Mouse (Mus musculus) embryonic facial prominence, embryonic 13.5 days (tissue): Measurements from ENCODE around the gene BC004004. TPM values are rescaled to one million over a fixed set of nuclear protein-coding genes. Genes with fewer than 3 reads are reported as not detected.
"Not testable (repeated sequence)": the region's sequence is repeated elsewhere in the genome, so short reads cannot be mapped to it uniquely, and the experiment has no call there.

ENCODE experiments used
- ATAC-seq: fragments of 200-750 bp; cut with Nextera tagmentation; 2 replicates; pipeline ENCODE4 v1.8.0; 2017; ENCODE audit warnings: low read depth; ENCODE audit not compliant: insufficient number of reproducible peaks, insufficient read depth, low FRiP score, low TSS enrichment
- H3K27ac ChIP-seq: fragments of 300-500 bp; sonication (generic); 2 replicates; pipeline ENCODE4 v1.5.1; 2015; ENCODE audit warnings: moderate library complexity, mild to moderate bottlenecking, inconsistent platforms
- H3K27me3 ChIP-seq: fragments of 300-500 bp; sonication (generic); 2 replicates; pipeline ENCODE4 v1.6.1; 2015; ENCODE audit warnings: mild to moderate bottlenecking, inconsistent platforms
- H3K36me3 ChIP-seq: fragments of 300-500 bp; sonication (generic); 2 replicates; pipeline ENCODE4 v1.6.1; 2015; ENCODE audit warnings: mild to moderate bottlenecking, inconsistent platforms
- H3K4me1 ChIP-seq: fragments of 300-500 bp; sonication (generic); 2 replicates; pipeline ENCODE4 v1.6.1; 2015; ENCODE audit warnings: inconsistent platforms
- H3K4me2 ChIP-seq: fragments of 300-500 bp; sonication (generic); 2 replicates; pipeline ENCODE4 v1.6.1; 2015; ENCODE audit warnings: moderate library complexity, mild to moderate bottlenecking, inconsistent platforms
- H3K4me3 ChIP-seq: fragments of 300-500 bp; sonication (generic); 2 replicates; pipeline ENCODE4 v1.5.1; 2015; ENCODE audit warnings: mild to moderate bottlenecking, inconsistent platforms
- H3K9ac ChIP-seq: fragments of 300-500 bp; sonication (generic); 2 replicates; pipeline ENCODE4 v1.6.1; 2015; ENCODE audit warnings: mild to moderate bottlenecking, inconsistent platforms
- H3K9me3 ChIP-seq: fragments of 300-500 bp; sonication (generic); 2 replicates; pipeline ENCODE4 v1.6.1; 2016; ENCODE audit warnings: inconsistent platforms
- WGBS: fragments of 180-500 bp; shearing (Covaris S2); methylation state at CpG from one replicate; pipeline ENCODE4 v1.1.7; 2015; ENCODE audit warnings: mixed read lengths; 5-methylcytosine and 5-hydroxymethylcytosine counted together
- polyA plus RNA-seq: library from polyadenylated mRNA; unstranded; fragments of >200 nt; fragmentation: Nextera tagmentation; extraction: Ambion mirVana; gene quantifications from 2 replicates; pipeline ENCODE4 v1.2.1, GENCODE M21; 2015

The BC004004 gene
- polyA plus RNA-seq, 1 experiment from 2014 or later, result 66.7 TPM

DNA sequence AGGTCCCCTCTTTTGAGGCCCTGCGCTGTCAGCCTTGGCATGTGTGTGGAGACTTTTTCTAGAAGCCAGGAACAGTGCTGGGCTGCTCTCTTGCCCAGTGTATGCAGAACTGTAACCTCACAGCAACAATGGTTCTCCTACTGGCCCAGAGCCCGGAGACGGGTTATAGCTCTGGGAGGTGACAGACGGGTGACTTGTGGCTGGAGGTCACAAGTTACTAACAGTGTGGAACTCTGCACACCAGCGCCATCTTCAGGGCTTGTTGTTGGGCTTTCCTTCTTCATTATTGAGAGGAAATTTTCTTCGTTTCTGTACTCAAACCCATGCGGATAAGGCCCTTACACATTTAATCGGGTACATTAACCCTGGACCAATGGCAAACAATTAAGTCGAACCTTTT lies 19.1 kb upstream of the BC004004 start:
- WGBS, result 63% methylated on average over 9 of the region's 9 CpGs
- H3K36me3 ChIP-seq, result peaks cover 49% of the 10 kb centered on the region
- no peaks in the 10 kb centered on the region for H3K27me3 ChIP-seq
- no peak overlapping the region for H3K27ac ChIP-seq
- H3K4me3 ChIP-seq, result no peak overlapping the region
- no peaks in the 10 kb centered on the region for H3K9me3 ChIP-seq
- ATAC-seq, result no peak
- no peak overlapping the region for H3K4me2 ChIP-seq
- H3K9ac ChIP-seq, result no peak overlapping the region
- peaks cover 46% of the 10 kb centered on the region for H3K4me1 ChIP-seq

DNA sequence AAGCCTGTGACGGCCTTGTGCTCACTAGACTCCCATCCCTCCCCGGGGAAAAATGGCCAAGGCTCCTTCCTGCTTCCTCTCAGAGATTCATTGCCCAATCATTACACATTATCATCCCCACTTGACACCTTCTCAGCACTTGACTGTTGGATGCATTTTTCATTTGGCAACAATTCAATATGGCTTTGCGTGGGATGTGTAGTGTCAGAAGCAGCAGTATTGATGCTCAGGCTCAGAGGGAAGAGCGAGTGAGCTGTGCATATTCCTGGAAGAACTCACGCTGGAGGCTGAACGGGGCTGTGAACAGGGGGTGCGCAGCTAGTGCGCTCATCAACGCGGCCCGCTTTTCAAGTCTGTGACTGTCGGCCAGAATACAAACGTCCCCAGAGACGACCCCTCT lies 17.6 kb upstream of the BC004004 start:
- Histone ChIP-seq H3K4me1 (peaks cover 31% of the 10 kb centered on the region), H3K36me3 (peaks cover 61% of the 10 kb centered on the region)
- WGBS, result 88% methylated on average over 14 of the region's 14 CpGs
- ATAC-seq, H3K4me2 ChIP-seq, H3K27me3 ChIP-seq, H3K4me3 ChIP-seq, H3K27ac ChIP-seq, H3K9me3 ChIP-seq, H3K9ac ChIP-seq: not testable (repeated sequence)

DNA sequence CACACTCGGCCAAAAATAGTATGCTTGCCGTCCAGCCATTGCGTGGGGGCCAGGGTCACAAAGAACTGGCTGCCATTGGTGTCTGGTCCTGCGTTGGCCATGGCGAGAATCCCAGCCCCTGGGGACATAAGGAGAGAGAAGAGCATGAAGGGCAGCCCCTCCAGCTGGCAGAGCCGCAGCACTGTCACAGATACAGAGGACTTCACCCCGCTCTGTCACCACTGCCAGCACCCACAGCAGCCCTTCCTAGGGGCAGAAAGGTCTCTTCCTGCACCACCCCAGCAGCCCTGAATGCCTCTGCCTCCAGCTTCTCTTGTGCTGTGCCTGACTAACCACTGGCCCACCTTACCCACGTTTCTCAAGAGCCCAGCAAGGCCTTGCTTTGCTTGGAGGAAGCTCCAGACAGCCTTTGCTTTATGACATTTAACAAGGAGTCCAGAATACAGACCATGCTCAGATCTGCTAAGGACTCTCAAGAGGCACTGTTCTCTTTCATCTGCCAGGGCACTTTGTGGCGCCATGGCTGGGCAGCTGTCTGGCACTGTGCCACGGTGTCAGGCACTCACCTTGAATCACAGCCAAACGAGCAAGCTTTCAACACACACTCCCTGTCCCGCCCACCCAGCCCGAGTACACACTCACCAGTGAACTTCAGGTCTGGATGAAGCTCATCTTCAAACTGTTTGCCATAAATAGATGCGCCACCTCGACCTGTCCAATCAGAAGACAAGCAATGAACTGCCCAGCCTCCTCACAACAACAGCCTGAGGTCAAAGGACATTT lies 16.8 kb upstream of the BC004004 start:
- no peak overlapping the region for H3K27ac ChIP-seq
- 86% methylated on average over 15 of the region's 15 CpGs for WGBS
- H3K36me3 ChIP-seq, result peaks cover 67% of the 10 kb centered on the region

DNA sequence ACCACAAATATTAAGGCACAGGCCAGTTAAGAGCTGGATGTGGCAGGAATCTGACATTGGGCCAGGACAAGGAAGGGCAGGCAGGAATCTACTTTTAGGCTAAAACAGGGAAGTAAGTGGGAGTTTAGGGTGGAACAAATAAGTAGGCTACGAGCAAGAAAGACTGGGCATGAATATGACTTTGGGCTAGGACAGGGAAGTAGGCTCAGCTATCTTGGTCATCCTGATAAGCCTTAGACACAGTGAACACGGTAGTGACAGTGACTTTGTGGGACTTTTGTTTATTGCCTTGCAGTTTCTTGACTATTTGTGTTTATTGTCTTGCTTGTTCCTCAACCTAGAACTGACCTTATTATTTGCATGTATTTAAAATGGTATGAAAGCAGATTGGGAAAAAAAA lies 15.4 kb upstream of the BC004004 start:
- no peak for ATAC-seq
- WGBS, result 94% methylated on average over 2 of the region's 2 CpGs
- H3K9me3 ChIP-seq, result no peaks in the 10 kb centered on the region
- H3K36me3 ChIP-seq, result peaks cover 82% of the 10 kb centered on the region
- H3K4me2 ChIP-seq, result no peak overlapping the region
- H3K4me3 ChIP-seq, result no peak overlapping the region
- no peak overlapping the region for H3K27ac ChIP-seq
- peaks cover 26% of the 10 kb centered on the region for H3K4me1 ChIP-seq
- no peak overlapping the region for H3K9ac ChIP-seq
- no peaks in the 10 kb centered on the region for H3K27me3 ChIP-seq

More for the DNA sequence above, 16.8 kb upstream of the BC004004 start:
- no peaks in the 10 kb centered on the region for H3K9me3 ChIP-seq
- no peak overlapping the region for H3K4me3 ChIP-seq
- peaks cover 30% of the 10 kb centered on the region for H3K4me1 ChIP-seq
- H3K4me2 ChIP-seq, result no peak overlapping the region
- no peaks in the 10 kb centered on the region for H3K27me3 ChIP-seq
- no peak overlapping the region for H3K9ac ChIP-seq
- ATAC-seq, result no peak

DNA sequence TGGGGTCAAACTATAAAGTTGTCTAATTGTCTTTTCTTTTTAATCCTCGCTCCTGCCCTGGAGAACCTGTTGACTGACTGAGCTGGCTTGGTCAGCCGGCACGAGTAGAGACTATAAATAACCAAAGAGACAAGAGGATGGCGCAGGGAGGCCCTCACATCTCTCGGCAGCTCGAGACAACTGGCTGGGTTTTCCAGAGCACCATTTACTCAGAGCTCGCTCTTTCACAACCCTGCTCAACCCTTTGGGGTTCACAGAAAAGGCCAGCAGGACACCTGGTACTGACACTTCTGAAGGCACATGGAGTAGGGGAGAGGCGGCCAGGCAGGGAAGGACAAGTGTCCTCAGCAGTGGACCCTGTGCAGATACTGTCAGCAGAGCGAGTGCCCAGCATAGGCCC lies 14.9 kb upstream of the BC004004 start:
- Histone ChIP-seq H3K27me3 (no peaks in the 10 kb centered on the region), H3K36me3 (peaks cover 86% of the 10 kb centered on the region), H3K4me1 (peaks cover 21% of the 10 kb centered on the region), H3K9me3 (no peaks in the 10 kb centered on the region), H3K4me2 (no peak overlapping the region), H3K4me3 (no peak overlapping the region), H3K9ac (no peak overlapping the region), H3K27ac (no peak overlapping the region)
- 84% methylated on average over 9 of the region's 9 CpGs for WGBS
- no peak; the same call in 1 of the 2 replicates for ATAC-seq

DNA sequence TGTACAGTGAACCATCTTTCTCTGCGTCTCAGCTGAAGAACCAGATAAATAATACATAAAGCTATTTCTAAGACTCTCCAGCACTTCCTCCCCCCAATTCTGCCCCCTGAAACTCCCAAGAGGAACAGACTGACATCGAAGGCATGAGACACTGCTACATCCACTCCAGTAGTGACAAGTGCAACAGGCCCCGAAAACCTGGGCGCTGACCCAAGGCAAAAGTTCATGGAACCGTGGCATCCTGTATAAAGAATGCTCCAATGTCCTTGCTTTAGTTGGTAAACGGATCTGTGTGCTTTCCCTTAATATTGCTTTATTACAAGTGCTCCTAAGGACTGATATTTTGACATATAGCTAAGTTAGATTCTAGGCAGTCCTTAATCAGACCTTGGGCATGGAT lies 13.8 kb upstream of the BC004004 start:
- not testable (repeated sequence) for H3K9ac ChIP-seq, H3K27me3 ChIP-seq, ATAC-seq, H3K27ac ChIP-seq, H3K4me3 ChIP-seq, H3K9me3 ChIP-seq, H3K4me2 ChIP-seq
- 87% methylated on average over 6 of the region's 6 CpGs for WGBS
- H3K36me3 ChIP-seq, result peaks cover 82% of the 10 kb centered on the region
- peaks cover 20% of the 10 kb centered on the region for H3K4me1 ChIP-seq

DNA sequence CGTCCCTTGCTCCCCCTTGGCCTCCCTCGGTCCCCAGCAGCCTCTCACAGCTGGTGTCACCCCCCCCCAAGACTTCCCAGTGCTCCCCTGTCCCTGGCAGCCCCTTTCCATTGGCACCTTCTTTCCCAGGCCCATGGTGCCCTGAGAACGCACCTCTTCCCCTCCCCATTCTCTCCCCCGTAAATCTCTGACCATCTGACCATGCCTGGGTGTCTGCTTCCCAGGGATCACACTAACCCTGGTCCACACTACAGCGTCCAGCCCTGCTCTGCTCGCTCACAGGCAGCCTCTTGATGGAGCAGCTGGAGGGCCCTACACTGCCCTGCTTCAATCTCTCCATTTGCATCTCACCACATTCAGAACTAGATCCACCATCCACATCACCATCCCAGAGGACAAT lies 12.1 kb upstream of the BC004004 start:
- H3K4me1 ChIP-seq, result peaks cover 29% of the 10 kb centered on the region
- no peak overlapping the region for H3K4me3 ChIP-seq
- no peak for ATAC-seq
- no peaks in the 10 kb centered on the region for H3K9me3 ChIP-seq
- WGBS, result 85% methylated on average over 6 of the region's 6 CpGs
- H3K4me2 ChIP-seq, result no peak overlapping the region
- H3K36me3 ChIP-seq, result peaks cover 82% of the 10 kb centered on the region
- no peak overlapping the region for H3K27ac ChIP-seq
- H3K27me3 ChIP-seq, result no peaks in the 10 kb centered on the region
- peak overlapping the region; percentile 49 for H3K9ac ChIP-seq

DNA sequence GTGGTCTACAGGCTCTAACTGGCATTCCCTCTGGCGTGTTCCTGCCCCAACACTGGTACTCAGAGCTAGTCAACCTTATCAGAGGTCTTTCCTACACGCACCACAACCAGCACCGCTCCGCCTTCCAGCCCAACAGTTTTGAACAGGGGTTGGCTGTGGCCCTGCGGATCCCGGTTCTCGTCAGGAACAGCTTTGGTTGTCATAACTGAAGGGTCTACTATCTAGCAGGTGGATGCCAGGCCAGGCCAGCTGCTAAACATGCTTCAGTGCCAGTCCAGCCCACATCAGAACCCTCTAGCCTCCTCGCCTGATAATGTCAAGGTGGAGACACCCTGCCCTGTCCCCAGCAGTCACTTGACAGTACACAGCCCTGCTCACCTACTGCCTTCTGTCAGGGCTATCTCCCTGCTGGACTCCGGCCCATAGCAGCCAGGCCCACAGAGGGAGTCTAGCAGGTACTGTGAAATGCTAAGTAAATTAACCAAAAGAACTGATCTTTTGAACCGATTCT lies 11.5 kb upstream of the BC004004 start:
- no peaks in the 10 kb centered on the region for H3K9me3 ChIP-seq
- H3K9ac ChIP-seq, result 0 out of 2 replicates have a peak overlapping the region, but pooled peaks have one; percentile 6
- no peak overlapping the region for H3K27ac ChIP-seq
- no peaks in the 10 kb centered on the region for H3K27me3 ChIP-seq
- ATAC-seq, result no peak
- H3K4me2 ChIP-seq, result no peak overlapping the region
- no peak overlapping the region for H3K4me3 ChIP-seq
- 92% methylated on average over 10 of the region's 10 CpGs for WGBS
- peaks cover 30% of the 10 kb centered on the region for H3K4me1 ChIP-seq
- peaks cover 80% of the 10 kb centered on the region for H3K36me3 ChIP-seq

DNA sequence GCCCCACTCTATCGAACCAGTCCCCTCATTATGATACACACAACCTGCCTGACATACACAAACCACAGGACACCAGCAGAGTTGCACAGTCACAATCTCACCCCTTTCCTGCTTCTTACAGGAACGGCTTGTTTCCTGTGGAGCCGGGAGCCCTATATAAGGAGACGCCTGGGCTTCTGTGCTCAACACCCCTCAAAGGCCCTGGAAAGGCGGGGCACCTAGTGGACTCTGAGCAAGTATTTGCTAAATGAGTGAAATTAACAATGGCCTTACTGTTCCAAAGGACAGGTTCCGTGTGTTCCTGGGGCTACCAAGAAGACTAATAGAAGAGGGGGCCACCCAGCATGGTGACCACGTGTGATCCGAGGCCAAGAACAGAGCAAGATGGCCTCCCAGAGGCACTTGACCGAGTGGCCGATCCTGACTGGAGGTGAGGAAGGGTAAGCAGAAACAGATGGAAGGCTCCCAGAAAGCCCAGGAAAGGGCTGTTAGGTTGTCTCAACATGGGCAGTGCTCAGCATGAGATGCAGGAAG lies 10.5 kb upstream of the BC004004 start:
- Histone ChIP-seq H3K4me2 (no peak overlapping the region), H3K4me1 (peaks cover 35% of the 10 kb centered on the region), H3K27ac (no peak overlapping the region), H3K27me3 (no peaks in the 10 kb centered on the region), H3K4me3 (no peak overlapping the region), H3K36me3 (peaks cover 74% of the 10 kb centered on the region), H3K9me3 (no peaks in the 10 kb centered on the region), H3K9ac (peak overlapping the region; percentile 40; the same call in 1 of the 2 replicates)
- no peak for ATAC-seq
- 70% methylated on average over 10 of the region's 10 CpGs for WGBS

DNA sequence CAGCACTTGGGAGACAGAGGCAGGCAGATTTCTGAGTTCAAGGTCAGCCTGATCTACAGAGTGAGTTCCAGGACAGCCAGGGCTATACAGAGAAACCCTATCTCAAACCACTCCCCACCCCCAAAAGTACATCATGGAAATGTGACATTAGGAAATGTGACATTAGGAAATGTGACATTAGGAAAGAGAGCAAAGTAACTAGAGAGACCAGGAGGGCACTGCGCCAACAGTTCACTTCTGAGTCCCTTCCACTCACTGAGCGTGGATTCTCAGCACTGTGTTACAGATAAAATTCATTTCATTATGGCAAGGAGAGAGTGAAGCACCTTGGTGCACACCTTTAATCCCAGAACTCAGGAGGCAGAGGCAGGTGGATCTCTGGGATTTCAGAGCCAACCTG lies 9.7 kb upstream of the BC004004 start:
- no peaks in the 10 kb centered on the region for H3K9me3 ChIP-seq
- H3K4me3 ChIP-seq, result no peak overlapping the region
- no peak for ATAC-seq
- WGBS, result 96% methylated on average over 2 of the region's 2 CpGs
- H3K4me2 ChIP-seq, result no peak overlapping the region
- H3K9ac ChIP-seq, result 0 out of 2 replicates have a peak overlapping the region, but pooled peaks have one; percentile 28
- H3K27me3 ChIP-seq, result no peaks in the 10 kb centered on the region
- H3K36me3 ChIP-seq, result peaks cover 71% of the 10 kb centered on the region
- H3K4me1 ChIP-seq, result peaks cover 36% of the 10 kb centered on the region
- H3K27ac ChIP-seq, result no peak overlapping the region

DNA sequence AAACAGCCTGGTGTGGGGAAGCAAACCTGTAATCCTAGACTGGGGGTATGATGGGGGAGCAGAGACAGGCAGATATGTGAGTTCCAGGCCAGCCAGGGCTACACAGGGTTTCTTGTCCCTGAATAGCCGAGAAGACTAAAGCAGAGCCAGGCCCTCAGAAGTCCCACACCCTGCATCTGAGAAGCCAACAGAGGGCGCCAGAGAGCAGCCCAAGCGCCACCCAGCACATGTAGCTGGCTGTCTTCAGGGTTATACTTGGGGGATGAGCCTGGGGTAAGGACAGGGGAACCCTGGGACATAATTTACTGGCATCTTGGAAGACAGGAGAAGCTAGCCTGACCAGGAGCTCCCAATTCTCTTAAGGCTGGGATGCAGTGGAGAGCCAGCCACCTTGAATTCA lies 9.1 kb upstream of the BC004004 start:
- Histone ChIP-seq H3K9me3 (no peaks in the 10 kb centered on the region), H3K4me1 (peaks cover 40% of the 10 kb centered on the region), H3K4me2 (no peak overlapping the region), H3K36me3 (peaks cover 66% of the 10 kb centered on the region), H3K9ac (no peak overlapping the region), H3K27me3 (no peaks in the 10 kb centered on the region), H3K27ac (no peak overlapping the region), H3K4me3 (no peak overlapping the region)
- ATAC-seq, result no peak
- 6% methylated on average over 3 of the region's 3 CpGs for WGBS

DNA sequence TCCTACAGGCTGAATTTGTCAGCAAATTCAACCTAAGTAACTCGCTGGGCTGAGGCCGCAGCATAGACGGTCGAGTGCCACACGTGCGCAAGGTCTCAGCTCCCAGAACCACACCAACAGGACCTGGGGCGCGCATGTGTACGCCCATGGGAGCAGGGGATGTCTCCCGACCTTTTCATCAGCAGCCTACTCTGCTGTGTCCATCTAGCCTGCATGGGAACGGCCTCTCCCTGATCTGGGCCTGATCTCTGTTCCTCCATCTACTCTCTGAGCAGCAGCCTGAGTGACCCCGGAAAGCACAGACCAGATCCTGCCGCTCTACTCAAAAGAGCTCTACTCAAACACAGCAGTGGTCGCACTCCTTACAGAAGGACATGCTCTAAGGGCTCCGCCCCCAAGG lies 8.1 kb upstream of the BC004004 start:
- H3K36me3 ChIP-seq, result peaks cover 58% of the 10 kb centered on the region
- no peak overlapping the region for H3K27ac ChIP-seq
- no peak overlapping the region for H3K9ac ChIP-seq
- no peak overlapping the region for H3K4me2 ChIP-seq
- 89% methylated on average over 15 of the region's 15 CpGs for WGBS
- peaks cover 43% of the 10 kb centered on the region for H3K4me1 ChIP-seq
- H3K4me3 ChIP-seq, result no peak overlapping the region
- no peaks in the 10 kb centered on the region for H3K27me3 ChIP-seq
- no peaks in the 10 kb centered on the region for H3K9me3 ChIP-seq
- no peak for ATAC-seq
